Mouse (Mus musculus): ENCODE results near the gene Adamtsl3. TPM values are rescaled to one million over a fixed set of nuclear protein-coding genes. Genes with fewer than 3 reads are reported as not detected.
A peak's percentile ranks its signal among the peaks of the same experiment; 100 is the strongest.

Adamtsl3 gene
- polyA plus RNA-seq, 1 experiment from 2014 or later, result 2.2 TPM

DNA sequence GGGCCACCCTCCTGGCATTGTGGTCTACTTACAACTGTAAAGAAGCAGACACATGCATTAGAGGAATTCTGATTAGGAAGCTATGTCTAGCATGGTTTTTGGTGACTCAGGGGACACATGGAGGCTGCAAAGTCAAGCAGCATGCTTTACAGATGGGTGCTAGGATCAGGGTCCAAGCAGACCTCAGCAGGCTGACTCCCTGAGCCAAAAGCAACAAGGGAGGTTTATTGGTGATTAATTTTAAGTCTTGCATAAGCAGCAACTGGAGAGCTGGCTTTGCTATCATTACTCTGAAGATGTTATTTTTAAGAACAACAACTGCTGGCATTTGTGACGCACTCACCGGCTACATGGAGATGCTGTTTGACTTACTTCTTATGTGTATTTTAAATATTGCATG lies 88.1 kb downstream of the Adamtsl3 start:
- Histone ChIP-seq H3K27ac (replicated peaks) (no peak overlapping the region), H3K4me1 (replicated peaks; ENCODE audit: control insufficient read depth, insufficient read depth) (no peaks in the 10 kb centered on the region), H3K36me3 (ENCODE audit: control insufficient read depth, insufficient read depth, low read length) (no peaks in the 10 kb centered on the region), H3K9me3 (ENCODE audit: control insufficient read depth, low read length) (no peaks in the 10 kb centered on the region), H3K9ac (ENCODE audit: low read length) (no peak overlapping the region), H3K4me2 (replicated peaks; ENCODE audit: low read depth) (no peak overlapping the region), H3K4me3 (ENCODE audit: low read depth, low read length) (no peak overlapping the region), H3K27me3 (ENCODE audit: control insufficient read depth, insufficient read depth, low read length) (no peaks in the 10 kb centered on the region)
- ATAC-seq (ENCODE audit: low FRiP score, low TSS enrichment) (peak; percentile 33; the same call in 1 of the 2 replicates), DNase-seq (ENCODE audit: low spot score) (no peak)
- TF ChIP-seq EP300 (optimal IDR thresholded peaks at IDR 0.05), result no peak
- TF ChIP-seq CTCF (IDR thresholded peaks at IDR 0.05; ENCODE audit: low read depth), result no peak
- WGBS, result 35% methylated on average over 2 of the region's 2 CpGs

- Histone ChIP-seq H3K27me3 (ENCODE audit: control insufficient read depth, insufficient read depth, low read length) (no peaks in the 10 kb centered on the region), H3K27ac (replicated peaks) (peak overlapping the region; percentile 30; the same call in 1 of the 2 replicates), H3K4me3 (ENCODE audit: low read depth, low read length) (no peak overlapping the region), H3K4me1 (replicated peaks; ENCODE audit: control insufficient read depth, insufficient read depth) (no peaks in the 10 kb centered on the region), H3K36me3 (ENCODE audit: control insufficient read depth, insufficient read depth, low read length) (no peaks in the 10 kb centered on the region), H3K9ac (ENCODE audit: low read length) (no peak overlapping the region), H3K9me3 (ENCODE audit: control insufficient read depth, low read length) (no peaks in the 10 kb centered on the region), H3K4me2 (replicated peaks; ENCODE audit: low read depth) (no peak overlapping the region)
- no peak for TF ChIP-seq EP300 (optimal IDR thresholded peaks at IDR 0.05)
- TF ChIP-seq CTCF (IDR thresholded peaks at IDR 0.05; ENCODE audit: low read depth), result no peak
- DNase-seq (ENCODE audit: low spot score) (peak; percentile 58), ATAC-seq (ENCODE audit: low FRiP score, low TSS enrichment) (peak; percentile 92)
- WGBS, result 67% methylated on average over 1 of the region's 1 CpGs
These were observed 88.8 kb downstream of the Adamtsl3 start for GRCm38 (mm10) chr7:82424281-82424680.

DNA sequence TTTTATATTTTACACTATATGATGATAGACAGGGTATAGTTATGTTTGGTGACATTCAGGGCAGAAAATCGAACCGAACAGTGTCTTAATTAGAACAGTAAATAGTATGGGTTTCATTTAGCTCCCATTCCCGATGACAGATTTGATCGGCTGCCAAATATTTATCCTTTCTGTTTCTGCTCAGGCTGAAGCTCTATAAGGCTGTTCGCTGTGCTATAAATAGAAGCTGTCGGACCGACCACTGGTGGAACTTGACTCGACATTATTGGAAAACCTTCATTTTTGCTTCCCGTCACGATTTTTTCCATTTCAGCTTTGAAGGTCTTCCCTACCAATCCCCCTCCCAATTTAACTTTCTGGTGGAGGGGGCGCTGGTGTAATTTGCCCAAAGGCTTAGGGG lies 89.9 kb downstream of the Adamtsl3 start:
- Histone ChIP-seq H3K9me3 (ENCODE audit: control insufficient read depth, low read length) (no peaks in the 10 kb centered on the region), H3K4me1 (replicated peaks; ENCODE audit: control insufficient read depth, insufficient read depth) (no peaks in the 10 kb centered on the region), H3K27ac (replicated peaks) (no peak overlapping the region), H3K4me3 (ENCODE audit: low read depth, low read length) (no peak overlapping the region; the same call in 1 of the 2 replicates), H3K27me3 (ENCODE audit: control insufficient read depth, insufficient read depth, low read length) (no peaks in the 10 kb centered on the region), H3K36me3 (ENCODE audit: control insufficient read depth, insufficient read depth, low read length) (no peaks in the 10 kb centered on the region), H3K9ac (ENCODE audit: low read length) (no peak overlapping the region), H3K4me2 (replicated peaks; ENCODE audit: low read depth) (peak overlapping the region; percentile 36; the same call in 1 of the 2 replicates)
- TF ChIP-seq CTCF (IDR thresholded peaks at IDR 0.05; ENCODE audit: low read depth) (no peak), EP300 (optimal IDR thresholded peaks at IDR 0.05) (no peak)
- DNase-seq (ENCODE audit: low spot score) (no peak), ATAC-seq (ENCODE audit: low FRiP score, low TSS enrichment) (no peak)
- 26% methylated on average over 11 of the region's 11 CpGs for WGBS

GRCm38 (mm10) chr7:82429447-82429846 lies 94.0 kb downstream of the Adamtsl3 start:
- Histone ChIP-seq H3K9ac (ENCODE audit: low read length) (no peak overlapping the region), H3K27me3 (ENCODE audit: control insufficient read depth, insufficient read depth, low read length) (no peaks in the 10 kb centered on the region), H3K9me3 (ENCODE audit: control insufficient read depth, low read length) (no peaks in the 10 kb centered on the region), H3K4me2 (replicated peaks; ENCODE audit: low read depth) (no peak overlapping the region), H3K36me3 (ENCODE audit: control insufficient read depth, insufficient read depth, low read length) (no peaks in the 10 kb centered on the region), H3K4me3 (ENCODE audit: low read depth, low read length) (no peak overlapping the region), H3K4me1 (replicated peaks; ENCODE audit: control insufficient read depth, insufficient read depth) (no peaks in the 10 kb centered on the region), H3K27ac (replicated peaks) (no peak overlapping the region)
- DNase-seq (ENCODE audit: low spot score) (no peak), ATAC-seq (ENCODE audit: low FRiP score, low TSS enrichment) (no peak)
- 65% methylated on average over 4 of the region's 4 CpGs for WGBS
- TF ChIP-seq EP300 (optimal IDR thresholded peaks at IDR 0.05), result no peak
- no peak for TF ChIP-seq CTCF (IDR thresholded peaks at IDR 0.05; ENCODE audit: low read depth)

DNA sequence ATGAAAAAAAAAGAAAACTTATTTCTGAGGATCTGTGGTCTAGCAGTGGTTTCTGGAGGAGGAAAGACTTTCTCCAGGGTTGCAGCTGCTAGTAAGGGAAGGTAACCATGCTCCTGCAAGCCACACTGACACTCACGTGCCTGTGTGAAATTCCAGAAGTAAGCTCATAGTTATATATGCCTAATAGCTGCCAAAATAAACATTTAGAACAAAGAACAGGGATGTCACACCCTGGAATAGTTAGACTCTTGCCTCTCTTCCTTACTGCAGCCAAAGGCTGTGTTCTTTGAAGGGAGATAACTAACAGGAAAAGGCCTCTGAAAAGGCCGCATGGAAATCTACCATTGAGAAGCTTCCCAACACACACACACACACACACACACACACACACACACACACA lies 96.1 kb downstream of the Adamtsl3 start:
- peak; percentile 96 for ATAC-seq (ENCODE audit: low FRiP score, low TSS enrichment)

DNA sequence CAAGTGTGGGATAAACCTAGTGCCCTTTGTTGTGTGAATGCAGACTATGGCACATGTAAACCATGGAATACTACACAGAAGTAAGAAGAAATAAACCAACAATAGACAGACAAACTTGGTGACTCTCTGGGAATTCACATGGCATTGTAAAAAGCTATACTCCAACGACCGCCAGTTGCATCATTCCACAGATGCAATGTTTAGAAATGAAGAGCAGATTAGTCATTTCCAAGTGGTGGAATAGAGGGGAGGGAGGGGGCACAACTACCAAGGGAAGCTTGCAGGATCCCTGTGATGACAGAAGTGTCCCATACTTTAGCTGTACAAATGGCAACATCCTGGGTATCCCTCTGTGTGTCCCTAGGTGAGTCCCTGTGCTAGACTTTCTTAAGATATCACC lies 97.7 kb downstream of the Adamtsl3 start:
- H3K4me3 ChIP-seq (ENCODE audit: low read depth, low read length), result no peak overlapping the region
- 81% methylated on average over 2 of the region's 2 CpGs for WGBS

More for the DNA sequence above, 96.1 kb downstream of the Adamtsl3 start:
- Histone ChIP-seq H3K4me2 (replicated peaks; ENCODE audit: low read depth) (no peak overlapping the region), H3K36me3 (ENCODE audit: control insufficient read depth, insufficient read depth, low read length) (no peaks in the 10 kb centered on the region), H3K4me1 (replicated peaks; ENCODE audit: control insufficient read depth, insufficient read depth) (no peaks in the 10 kb centered on the region), H3K27me3 (ENCODE audit: control insufficient read depth, insufficient read depth, low read length) (no peaks in the 10 kb centered on the region), H3K27ac (replicated peaks) (no peak overlapping the region), H3K9ac (ENCODE audit: low read length) (no peak overlapping the region), H3K4me3 (ENCODE audit: low read depth, low read length) (no peak overlapping the region), H3K9me3 (ENCODE audit: control insufficient read depth, low read length) (no peaks in the 10 kb centered on the region)
- WGBS, result 33% methylated on average over 2 of the region's 2 CpGs
- DNase-seq (ENCODE audit: low spot score), result peak; percentile 42
- TF ChIP-seq EP300 (optimal IDR thresholded peaks at IDR 0.05) (no peak), CTCF (IDR thresholded peaks at IDR 0.05; ENCODE audit: low read depth) (no peak)

More for the DNA sequence above, 97.7 kb downstream of the Adamtsl3 start:
- H3K4me1 ChIP-seq (replicated peaks; ENCODE audit: control insufficient read depth, insufficient read depth), result no peaks in the 10 kb centered on the region
- TF ChIP-seq EP300 (optimal IDR thresholded peaks at IDR 0.05) (no peak), CTCF (IDR thresholded peaks at IDR 0.05; ENCODE audit: low read depth) (no peak)
- no peak for DNase-seq (ENCODE audit: low spot score)
- H3K27ac ChIP-seq (replicated peaks), result no peak overlapping the region
- H3K27me3 ChIP-seq (ENCODE audit: control insufficient read depth, insufficient read depth, low read length), result no peaks in the 10 kb centered on the region
- no peak overlapping the region for H3K4me2 ChIP-seq (replicated peaks; ENCODE audit: low read depth)
- H3K9me3 ChIP-seq (ENCODE audit: control insufficient read depth, low read length), result no peaks in the 10 kb centered on the region
- H3K36me3 ChIP-seq (ENCODE audit: control insufficient read depth, insufficient read depth, low read length), result no peaks in the 10 kb centered on the region
- no peak overlapping the region for H3K9ac ChIP-seq (ENCODE audit: low read length)
- no peak for ATAC-seq (ENCODE audit: low FRiP score, low TSS enrichment)

Measured in stomach, postnatal 0 days (tissue).